Mouse (Mus musculus) hindbrain, embryonic 12.5 days (tissue): Measurements from ENCODE around the gene Cadps. TPM values are rescaled to one million over a fixed set of nuclear protein-coding genes. Genes with fewer than 3 reads are reported as not detected.

Experiments used
- ATAC-seq: fragments of 200-750 bp; cut with Nextera tagmentation; 2 replicates; pipeline ENCODE4 v1.8.0; 2017; ENCODE audit warnings: moderate TSS enrichment; ENCODE audit not compliant: low FRiP score
- H3K27ac ChIP-seq: fragments of 300-500 bp; sonication (generic); 2 replicates; pipeline ENCODE4 v1.5.1; 2016; ENCODE audit warnings: mild to moderate bottlenecking
- H3K27me3 ChIP-seq: fragments of 300-500 bp; sonication (generic); 2 replicates; pipeline ENCODE4 v1.6.1; 2016; ENCODE audit warnings: mild to moderate bottlenecking
- H3K36me3 ChIP-seq: fragments of 300-500 bp; sonication (generic); 2 replicates; pipeline ENCODE4 v1.6.1; 2016; ENCODE audit warnings: mild to moderate bottlenecking
- H3K4me1 ChIP-seq: fragments of 300-500 bp; sonication (generic); 2 replicates; pipeline ENCODE4 v1.6.1; 2016
- H3K4me2 ChIP-seq: fragments of 300-500 bp; sonication (generic); replicated peaks from 2 replicates; pipeline ENCODE4 v1.6.1; 2016; ENCODE audit warnings: mild to moderate bottlenecking
- H3K4me3 ChIP-seq: fragments of 300-500 bp; sonication (generic); 2 replicates; pipeline ENCODE4 v1.5.1; 2016; ENCODE audit warnings: mild to moderate bottlenecking
- H3K9ac ChIP-seq: fragments of 300-500 bp; sonication (generic); 2 replicates; pipeline ENCODE4 v1.6.1; 2016; ENCODE audit warnings: mild to moderate bottlenecking, moderate library complexity
- H3K9me3 ChIP-seq: fragments of 300-500 bp; sonication (generic); replicated peaks from 2 replicates; pipeline ENCODE4 v1.6.1; 2016; ENCODE audit warnings: mild to moderate bottlenecking
- WGBS: fragments of 180-500 bp; shearing (Covaris S2); methylation state at CpG from one replicate; pipeline ENCODE4 v1.1.7; 2016; 5-methylcytosine and 5-hydroxymethylcytosine counted together
- polyA plus RNA-seq: library from polyadenylated mRNA; unstranded; fragments of >200 nt; fragmentation: Nextera tagmentation; extraction: Ambion mirVana; gene quantifications from 2 replicates; pipeline ENCODE4 v1.2.1, GENCODE M21; 2016

Cadps gene
- polyA plus RNA-seq, 1 experiment from 2014 or later, result 21.8 TPM

GRCm38 (mm10) chr14:12531101-12531500 is 291.8 kb downstream of the Cadps start:
- ATAC-seq, result 0 out of 2 replicates have a peak, but pooled peaks have one; percentile 53
- 0 out of 2 replicates have a peak, but pooled peaks cover 3% of the 10 kb centered on the region for H3K4me1 ChIP-seq
- no peak overlapping the region for H3K9ac ChIP-seq
- no peaks in the 10 kb centered on the region for H3K9me3 ChIP-seq
- H3K27me3 ChIP-seq, result peaks cover 17% of the 10 kb centered on the region; the same call in 1 of the 2 replicates
- H3K4me3 ChIP-seq, result no peak overlapping the region
- H3K4me2 ChIP-seq, result no peak overlapping the region
- no peak overlapping the region for H3K27ac ChIP-seq
- 14% methylated on average over 1 of the region's 1 CpGs for WGBS
- H3K36me3 ChIP-seq, result peaks cover 4% of the 10 kb centered on the region; the same call in 1 of the 2 replicates

- H3K9ac ChIP-seq, result no peak overlapping the region
- no peak overlapping the region for H3K27ac ChIP-seq
- H3K27me3 ChIP-seq, result peaks cover 17% of the 10 kb centered on the region; the same call in 1 of the 2 replicates
- peak; percentile 35; the same call in 1 of the 2 replicates for ATAC-seq
- H3K36me3 ChIP-seq, result peaks cover 4% of the 10 kb centered on the region; the same call in 1 of the 2 replicates
- H3K4me2 ChIP-seq, result no peak overlapping the region
- no peaks in the 10 kb centered on the region for H3K9me3 ChIP-seq
- 60% methylated on average over 3 of the region's 3 CpGs for WGBS
- H3K4me3 ChIP-seq, result no peak overlapping the region
- 0 out of 2 replicates have a peak, but pooled peaks cover 3% of the 10 kb centered on the region for H3K4me1 ChIP-seq
Observed at GRCm38 (mm10) chr14:12530554-12530953, 292.3 kb downstream of the Cadps start.

- no peak overlapping the region for H3K27ac ChIP-seq
- H3K4me3 ChIP-seq, result no peak overlapping the region
- H3K9ac ChIP-seq, result 0 out of 2 replicates have a peak overlapping the region, but pooled peaks have one; percentile 5
- no peaks in the 10 kb centered on the region for H3K9me3 ChIP-seq
- 13% methylated on average over 11 of the region's 11 CpGs for WGBS
- peak; percentile 60 for ATAC-seq
- H3K4me1 ChIP-seq, result 0 out of 2 replicates have a peak, but pooled peaks cover 3% of the 10 kb centered on the region
- peaks cover 17% of the 10 kb centered on the region; the same call in 1 of the 2 replicates for H3K27me3 ChIP-seq
- no peaks in the 10 kb centered on the region for H3K36me3 ChIP-seq
- peak overlapping the region; percentile 34 for H3K4me2 ChIP-seq
Observed at GRCm38 (mm10) chr14:12529961-12530542, 292.8 kb downstream of the Cadps start.

GRCm38 (mm10) chr14:12527296-12527695 is 295.6 kb downstream of the Cadps start:
- Histone ChIP-seq H3K4me2 (no peak overlapping the region), H3K36me3 (0 out of 2 replicates have a peak, but pooled peaks cover 7% of the 10 kb centered on the region), H3K9me3 (no peaks in the 10 kb centered on the region), H3K4me3 (no peak overlapping the region), H3K4me1 (0 out of 2 replicates have a peak, but pooled peaks cover 3% of the 10 kb centered on the region), H3K9ac (no peak overlapping the region), H3K27me3 (peaks cover 17% of the 10 kb centered on the region; the same call in 1 of the 2 replicates), H3K27ac (no peak overlapping the region)
- WGBS, result 77% methylated on average over 5 of the region's 5 CpGs
- no peak for ATAC-seq

GRCm38 (mm10) chr14:12507018-12507417 is 315.9 kb downstream of the Cadps start:
- no peak for ATAC-seq
- Histone ChIP-seq H3K4me2 (no peak overlapping the region), H3K4me1 (no peaks in the 10 kb centered on the region), H3K9me3 (no peaks in the 10 kb centered on the region), H3K27ac (no peak overlapping the region), H3K36me3 (no peaks in the 10 kb centered on the region), H3K9ac (no peak overlapping the region), H3K27me3 (no peaks in the 10 kb centered on the region), H3K4me3 (no peak overlapping the region)
- 87% methylated on average over 7 of the region's 7 CpGs for WGBS

DNA sequence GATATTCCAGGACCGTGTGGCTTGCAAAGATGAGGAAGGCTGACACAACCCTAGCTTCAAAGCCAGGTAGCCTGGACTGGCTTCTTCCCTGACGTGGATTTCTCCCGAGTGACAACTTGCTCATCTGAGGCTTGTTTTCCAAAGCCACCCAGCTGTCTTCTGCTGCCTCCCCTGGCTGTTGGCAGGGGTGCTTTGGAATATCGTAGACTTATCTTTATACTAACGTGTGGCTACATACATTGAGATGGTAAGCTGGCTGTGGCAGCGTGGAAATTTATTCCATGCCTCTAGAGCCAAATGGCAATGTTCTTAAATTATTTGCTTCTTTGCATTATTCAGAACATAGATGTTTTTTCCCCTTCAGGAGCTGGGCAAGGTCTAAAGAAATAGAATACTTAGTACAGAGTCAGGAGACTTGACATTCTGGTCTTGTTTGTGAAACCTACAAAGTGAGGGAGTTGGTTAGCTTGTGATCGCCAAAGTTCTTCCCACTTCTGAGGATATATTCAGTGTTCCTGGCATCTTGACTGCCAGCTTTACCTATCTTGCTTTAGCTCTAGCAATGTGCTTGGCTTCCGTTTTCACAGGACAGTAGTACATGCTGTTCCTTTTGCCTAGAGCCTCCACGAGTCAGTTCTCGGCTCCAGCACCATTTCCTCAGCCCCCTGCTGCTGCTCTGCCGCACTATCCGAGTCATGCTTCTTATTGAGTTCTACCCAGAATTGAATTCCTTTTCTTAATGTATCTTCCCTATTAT is 318.5 kb downstream of the Cadps start:
- WGBS, result 80% methylated on average over 12 of the region's 12 CpGs
- no peaks in the 10 kb centered on the region for H3K4me1 ChIP-seq
- H3K4me3 ChIP-seq, result no peak overlapping the region
- no peak overlapping the region for H3K4me2 ChIP-seq
- no peak overlapping the region for H3K27ac ChIP-seq
- no peaks in the 10 kb centered on the region for H3K27me3 ChIP-seq
- H3K9ac ChIP-seq, result no peak overlapping the region
- H3K9me3 ChIP-seq, result no peaks in the 10 kb centered on the region
- no peaks in the 10 kb centered on the region for H3K36me3 ChIP-seq
- no peak for ATAC-seq

GRCm38 (mm10) chr14:12462206-12462605 is 360.7 kb downstream of the Cadps start:
- H3K9ac ChIP-seq, result no peak overlapping the region
- no peak overlapping the region for H3K4me3 ChIP-seq
- no peaks in the 10 kb centered on the region for H3K27me3 ChIP-seq
- H3K36me3 ChIP-seq, result no peaks in the 10 kb centered on the region
- 84% methylated on average over 4 of the region's 4 CpGs for WGBS
- no peak overlapping the region for H3K27ac ChIP-seq
- ATAC-seq, result no peak
- no peak overlapping the region for H3K4me2 ChIP-seq
- H3K4me1 ChIP-seq, result no peaks in the 10 kb centered on the region
- H3K9me3 ChIP-seq, result no peaks in the 10 kb centered on the region

GRCm38 (mm10) chr14:12459700-12460099 is 363.2 kb downstream of the Cadps start:
- H3K4me1 ChIP-seq, result no peaks in the 10 kb centered on the region
- H3K9ac ChIP-seq, result no peak overlapping the region
- no peaks in the 10 kb centered on the region for H3K27me3 ChIP-seq
- H3K4me3 ChIP-seq, result no peak overlapping the region
- no peaks in the 10 kb centered on the region for H3K9me3 ChIP-seq
- WGBS, result 52% methylated on average over 7 of the region's 7 CpGs
- no peak for ATAC-seq
- no peak overlapping the region for H3K27ac ChIP-seq
- no peak overlapping the region for H3K4me2 ChIP-seq
- no peaks in the 10 kb centered on the region for H3K36me3 ChIP-seq

DNA sequence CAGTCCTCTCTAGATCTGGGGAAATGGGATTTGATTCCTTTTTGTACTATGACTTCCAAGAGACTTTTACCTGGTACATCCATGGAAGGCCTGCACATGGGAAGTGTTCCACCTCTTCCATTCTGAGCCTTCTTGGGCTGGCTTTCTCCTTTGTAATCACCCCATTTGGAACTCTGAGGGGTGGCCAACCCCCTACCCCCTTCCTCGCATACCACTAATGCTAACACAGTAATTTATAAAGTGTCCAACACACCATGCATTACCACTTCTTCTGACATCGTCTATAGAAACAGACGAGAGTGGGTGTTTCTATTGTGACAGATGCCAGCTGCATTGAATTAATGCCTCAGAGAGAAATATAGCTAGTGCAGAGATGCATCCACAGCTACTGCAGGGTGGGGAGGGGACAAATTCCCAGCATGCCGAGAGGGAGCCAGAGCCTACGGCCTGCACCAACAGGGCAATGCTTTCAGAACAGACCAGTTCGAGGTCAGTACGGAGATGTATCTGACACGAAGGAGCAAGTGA is 367.8 kb downstream of the Cadps start:
- Histone ChIP-seq H3K36me3 (no peaks in the 10 kb centered on the region), H3K27ac (no peak overlapping the region), H3K4me2 (no peak overlapping the region), H3K27me3 (no peaks in the 10 kb centered on the region), H3K4me3 (no peak overlapping the region), H3K9me3 (no peaks in the 10 kb centered on the region), H3K4me1 (no peaks in the 10 kb centered on the region), H3K9ac (no peak overlapping the region)
- no peak for ATAC-seq
- WGBS, result 62% methylated on average over 8 of the region's 8 CpGs

DNA sequence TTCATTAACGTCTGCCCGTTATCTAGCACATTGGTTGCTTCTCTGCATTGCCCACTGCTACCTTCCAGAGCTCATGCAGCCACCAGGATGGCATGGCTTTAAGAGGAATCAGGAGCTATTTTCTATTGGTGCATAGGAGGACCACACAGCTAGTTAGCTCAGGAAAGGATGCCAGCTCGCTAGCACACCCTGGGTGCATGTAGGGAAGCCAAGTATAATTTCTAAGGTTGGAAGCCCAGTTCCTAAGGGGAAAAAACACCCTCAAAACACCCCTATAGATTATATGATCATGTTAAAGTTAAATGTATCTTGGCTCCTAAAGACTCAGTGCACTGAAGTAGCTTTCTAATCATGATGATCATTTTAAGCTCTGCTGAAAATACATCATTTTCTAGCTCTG is 372.1 kb downstream of the Cadps start:
- Histone ChIP-seq H3K27ac (no peak overlapping the region), H3K9me3 (no peaks in the 10 kb centered on the region), H3K9ac (no peak overlapping the region), H3K36me3 (no peaks in the 10 kb centered on the region), H3K4me1 (no peaks in the 10 kb centered on the region), H3K27me3 (no peaks in the 10 kb centered on the region), H3K4me3 (no peak overlapping the region), H3K4me2 (no peak overlapping the region)
- WGBS, result 81% methylated on average over 3 of the region's 3 CpGs
- no peak for ATAC-seq

- H3K4me2 ChIP-seq, result no peak overlapping the region
- WGBS, result 93% methylated on average over 6 of the region's 6 CpGs
- H3K27me3 ChIP-seq, result no peaks in the 10 kb centered on the region
- no peak for ATAC-seq
- no peaks in the 10 kb centered on the region for H3K36me3 ChIP-seq
- no peaks in the 10 kb centered on the region for H3K4me1 ChIP-seq
- H3K27ac ChIP-seq, result no peak overlapping the region
- H3K9me3 ChIP-seq, result no peaks in the 10 kb centered on the region
- H3K4me3 ChIP-seq, result no peak overlapping the region
- H3K9ac ChIP-seq, result no peak overlapping the region
Observed at GRCm38 (mm10) chr14:12448883-12449282, 374.0 kb downstream of the Cadps start.

DNA sequence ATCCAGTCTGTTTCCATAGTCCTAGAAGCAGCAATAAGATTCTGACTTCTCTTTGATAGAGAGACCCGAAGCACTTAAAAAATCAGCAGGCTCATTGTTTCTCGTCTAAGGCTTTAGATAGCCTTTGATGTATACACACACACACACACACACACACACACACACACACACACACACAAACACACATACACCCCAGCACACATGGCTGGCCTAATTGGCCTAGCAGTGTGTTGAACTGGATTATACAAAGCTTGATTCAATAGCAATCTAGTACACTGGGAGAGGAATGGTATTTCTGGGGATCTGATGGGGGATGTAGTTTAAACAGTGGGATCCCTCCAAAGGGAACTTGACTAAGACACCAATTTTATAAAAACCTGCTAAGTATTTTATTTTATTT is 381.9 kb downstream of the Cadps start:
- Histone ChIP-seq H3K36me3 (peaks cover 5% of the 10 kb centered on the region; the same call in 1 of the 2 replicates), H3K4me2 (no peak overlapping the region), H3K4me3 (no peak overlapping the region), H3K4me1 (no peaks in the 10 kb centered on the region), H3K27me3 (0 out of 2 replicates have a peak, but pooled peaks cover 2% of the 10 kb centered on the region), H3K27ac (no peak overlapping the region), H3K9me3 (no peaks in the 10 kb centered on the region), H3K9ac (no peak overlapping the region)
- WGBS, result 34% methylated on average over 2 of the region's 2 CpGs
- no peak for ATAC-seq
